Mouse (Mus musculus): ENCODE data around the gene Tor4a.

Tor4a gene

DNA sequence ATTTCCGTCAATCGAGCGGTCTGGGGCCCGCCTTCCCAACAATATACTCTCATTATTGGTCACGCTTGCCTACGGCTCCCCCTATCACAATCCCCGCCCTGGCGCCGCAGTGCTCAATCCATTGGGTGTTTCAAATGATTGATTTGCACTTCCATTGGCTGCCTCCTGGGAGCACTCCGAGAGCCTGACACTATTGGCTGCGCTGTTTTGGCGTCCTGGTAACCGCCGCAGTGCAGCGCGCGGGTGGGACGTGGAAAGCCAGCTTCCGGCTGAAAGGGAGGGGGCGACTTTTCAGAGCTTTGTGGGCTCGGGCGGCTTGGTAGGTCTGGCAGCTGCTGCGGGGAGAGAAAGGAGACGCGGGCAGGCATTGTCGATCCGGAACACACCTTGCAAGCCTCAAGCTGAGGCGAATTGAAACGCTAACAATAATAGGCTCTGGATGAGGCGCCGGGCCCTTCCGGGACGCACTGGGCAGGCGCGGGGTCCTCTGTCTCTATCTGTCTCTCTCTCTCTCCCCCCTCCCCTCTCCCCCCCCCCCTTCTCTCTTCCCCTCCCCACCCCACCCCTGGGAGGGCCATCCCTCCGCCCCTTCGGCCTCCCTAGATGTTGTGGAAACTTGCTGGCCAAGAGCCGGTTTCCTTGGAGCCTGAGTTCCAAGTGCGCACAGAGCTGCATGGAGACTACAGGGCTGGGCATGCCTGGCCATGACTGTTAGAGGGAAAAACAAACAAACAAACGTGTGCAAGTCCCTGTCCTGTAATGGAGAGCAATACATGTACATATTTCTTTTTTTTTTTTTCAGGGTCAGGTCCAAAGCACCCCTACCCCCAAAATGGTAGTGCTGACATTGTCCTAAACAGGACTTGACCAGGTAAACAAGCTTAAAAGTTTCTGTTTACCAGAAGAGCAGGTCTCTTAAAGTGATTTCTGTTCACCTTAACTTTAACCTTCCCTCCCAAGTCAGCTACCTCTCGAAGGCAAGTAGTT lies 28.4 kb upstream of the Tor4a start:
- peak; percentile 99 for DNase-seq (ENCODE audit: low read depth, low spot score)

DNA sequence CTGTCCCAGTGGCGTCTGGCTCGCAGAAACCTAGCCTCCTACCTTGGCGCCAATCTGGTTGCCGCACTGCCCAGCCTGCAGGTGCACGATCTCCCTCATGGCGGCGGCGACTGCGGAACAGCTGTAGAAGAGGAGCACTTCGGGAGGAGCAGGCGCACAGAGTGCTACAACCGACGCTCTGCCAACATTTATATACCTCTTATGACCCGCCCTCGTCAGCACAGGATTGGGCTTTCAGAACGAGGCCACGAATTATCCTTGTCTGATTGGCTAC lies 27.7 kb upstream of the Tor4a start, which contains the start of gene Tubb4b:
Gene Tubb4b (minus strand): TSS at position 211 of the 274 bp plus-strand sequence.
- no peak for DNase-seq (ENCODE audit: low read depth, low spot score)

DNA sequence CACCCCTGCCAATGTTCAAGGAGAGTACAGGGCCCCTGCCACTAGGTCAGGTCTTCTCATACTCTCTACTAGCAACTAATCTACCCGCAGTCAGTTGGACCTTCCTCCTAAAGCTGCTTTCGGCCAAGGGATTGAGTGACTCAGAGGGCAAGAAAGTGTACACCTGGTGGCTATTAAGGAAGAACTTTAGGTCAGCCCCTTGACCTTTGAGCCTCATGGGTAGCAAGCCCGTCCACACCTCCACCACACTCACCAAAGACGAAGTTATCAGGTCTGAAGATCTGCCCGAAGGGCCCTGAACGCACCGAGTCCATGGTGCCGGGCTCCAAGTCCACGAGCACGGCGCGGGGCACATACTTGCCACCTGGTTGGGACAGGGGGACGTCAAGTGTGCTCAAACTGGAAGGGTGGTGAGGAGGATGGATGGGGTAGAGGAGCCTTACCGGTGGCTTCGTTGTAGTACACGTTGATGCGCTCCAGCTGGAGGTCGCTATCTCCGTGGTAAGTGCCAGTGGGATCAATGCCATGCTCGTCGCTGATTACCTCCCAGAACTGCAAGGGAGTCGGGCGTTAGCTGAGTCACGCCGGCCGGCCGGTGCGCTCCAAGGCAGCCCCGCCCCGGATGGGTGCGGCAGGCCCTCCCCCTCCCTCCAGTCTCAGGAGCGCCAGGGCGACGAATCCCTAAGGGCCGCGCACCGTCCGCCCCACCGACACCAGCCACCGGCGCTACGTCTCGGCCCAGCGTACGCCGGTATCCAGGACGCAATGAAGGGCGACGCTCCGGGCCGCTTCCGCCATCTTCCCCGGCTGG lies 27.2 kb upstream of the Tor4a start:
- DNase-seq (ENCODE audit: low read depth, low spot score), result no peak

DNA sequence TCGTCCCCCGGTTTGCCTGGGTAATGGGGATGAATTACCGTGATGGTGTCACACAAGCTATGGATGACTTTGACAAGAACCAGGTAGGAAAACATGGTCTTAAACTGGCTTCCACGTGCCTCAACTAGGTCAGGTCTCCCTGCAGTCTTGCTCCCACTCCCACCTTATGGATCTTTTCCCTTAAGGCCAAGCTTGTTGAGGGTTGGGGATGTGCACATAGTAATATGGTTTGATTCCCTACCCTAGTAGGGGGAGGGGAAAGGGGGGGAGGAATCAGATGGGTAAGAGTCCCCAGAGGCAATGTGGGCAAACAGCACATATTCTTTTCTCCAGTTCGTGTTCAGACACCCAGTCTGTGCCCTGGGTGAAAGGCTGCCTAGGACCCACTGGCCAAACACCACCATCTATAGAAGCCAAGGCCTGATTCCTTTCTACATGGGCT lies 24.7 kb upstream of the Tor4a start:
- no peak for DNase-seq (ENCODE audit: low read depth, low spot score)

DNA sequence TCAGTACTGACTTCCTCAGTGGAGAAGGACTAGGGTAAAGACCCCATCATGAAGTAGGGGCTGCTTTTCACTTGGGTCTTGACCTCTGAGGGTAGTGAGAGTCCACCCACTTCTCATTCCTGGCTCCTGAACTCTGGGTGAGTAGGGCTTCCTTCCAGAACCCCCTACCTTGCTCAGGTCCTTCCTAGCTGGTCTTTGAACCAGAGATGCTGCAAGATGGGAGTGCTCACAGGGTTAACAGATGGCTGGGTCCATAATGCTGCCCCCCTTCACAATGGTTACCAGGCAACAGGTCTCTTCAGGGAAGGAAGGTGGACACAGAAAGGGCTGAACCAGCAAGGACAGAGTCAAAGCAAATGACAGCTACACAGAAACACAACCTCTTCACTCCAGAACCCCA lies 21.8 kb upstream of the Tor4a start, which contains the start of gene Fam166a:
Gene Fam166a (plus strand): TSS at position 301 of the 400 bp plus-strand sequence.
- no peak for DNase-seq (ENCODE audit: low read depth, low spot score)

DNA sequence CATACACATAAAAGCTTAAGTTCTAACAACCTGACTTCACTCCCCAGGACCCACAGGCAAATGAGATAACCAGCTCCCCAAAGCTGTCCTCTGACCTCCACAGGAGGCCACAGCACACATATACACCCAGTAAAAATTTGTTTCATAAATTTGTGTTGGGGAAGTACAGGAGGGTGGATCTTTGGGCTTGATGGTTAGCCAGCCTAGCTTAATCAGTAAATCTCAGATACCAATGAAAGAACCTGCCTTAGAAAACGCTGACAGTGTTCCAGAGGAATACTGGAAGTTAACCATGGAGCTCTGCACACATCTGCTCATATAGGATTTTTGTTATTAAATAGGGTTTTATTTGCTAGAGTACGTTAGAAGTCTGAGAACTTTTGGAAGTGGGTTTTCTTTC lies 21.0 kb upstream of the Tor4a start:
- no peak for DNase-seq (ENCODE audit: low read depth, low spot score)

DNA sequence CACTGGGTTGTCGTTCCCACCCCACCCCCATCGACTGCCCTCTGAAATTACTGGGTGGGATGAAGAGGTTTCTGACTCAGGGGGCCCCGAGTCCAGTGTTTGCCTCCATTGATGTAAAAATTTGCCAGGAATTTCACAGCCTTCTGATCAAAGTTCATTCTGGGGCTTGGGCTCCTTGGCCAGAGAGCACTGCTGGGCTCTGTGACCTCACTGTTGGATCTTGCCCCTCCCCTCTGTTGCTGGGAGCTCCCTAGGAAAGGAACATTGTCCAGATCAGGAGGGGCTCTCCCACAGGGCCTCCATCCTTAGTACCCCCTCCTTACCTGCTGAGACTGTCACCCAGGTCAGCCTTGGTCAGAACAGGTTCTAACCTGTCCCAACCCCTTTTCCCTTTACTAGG lies 17.8 kb upstream of the Tor4a start, which contains the start of gene Stpg3:
Gene Stpg3 (minus strand): TSS at position 194 of the 400 bp plus-strand sequence.
- DNase-seq (ENCODE audit: low read depth, low spot score), result no peak

DNA sequence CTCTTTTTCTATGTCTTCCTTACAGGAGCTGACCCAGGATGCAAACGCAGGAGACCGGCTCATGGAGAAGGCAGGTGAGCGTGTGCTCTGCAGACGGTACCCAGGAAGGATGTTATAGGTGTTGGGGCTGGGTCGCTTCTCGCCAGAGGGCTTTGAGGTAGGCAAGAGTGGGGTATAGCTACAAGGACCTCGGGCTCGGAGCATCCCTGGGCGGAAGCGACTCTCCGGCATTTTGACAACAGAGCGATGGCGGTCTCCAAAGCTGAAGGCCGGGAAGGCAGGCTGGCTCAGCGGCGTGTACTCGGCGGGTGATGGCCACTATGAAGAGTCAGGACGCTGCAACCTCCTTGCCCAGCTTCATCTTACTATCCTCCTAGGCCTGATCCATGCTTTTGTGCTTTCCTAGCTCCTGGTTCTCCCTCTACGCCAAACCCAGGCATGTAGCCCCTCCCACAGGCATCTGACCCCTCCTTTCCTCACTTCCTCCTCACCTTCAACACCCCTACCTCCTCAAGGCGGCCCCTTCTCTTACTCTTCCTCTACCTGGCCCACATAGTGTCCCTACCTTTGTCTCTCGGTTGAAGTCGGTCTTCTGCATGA lies 16.7 kb upstream of the Tor4a start:
- DNase-seq (ENCODE audit: low read depth, low spot score), result no peak

DNA sequence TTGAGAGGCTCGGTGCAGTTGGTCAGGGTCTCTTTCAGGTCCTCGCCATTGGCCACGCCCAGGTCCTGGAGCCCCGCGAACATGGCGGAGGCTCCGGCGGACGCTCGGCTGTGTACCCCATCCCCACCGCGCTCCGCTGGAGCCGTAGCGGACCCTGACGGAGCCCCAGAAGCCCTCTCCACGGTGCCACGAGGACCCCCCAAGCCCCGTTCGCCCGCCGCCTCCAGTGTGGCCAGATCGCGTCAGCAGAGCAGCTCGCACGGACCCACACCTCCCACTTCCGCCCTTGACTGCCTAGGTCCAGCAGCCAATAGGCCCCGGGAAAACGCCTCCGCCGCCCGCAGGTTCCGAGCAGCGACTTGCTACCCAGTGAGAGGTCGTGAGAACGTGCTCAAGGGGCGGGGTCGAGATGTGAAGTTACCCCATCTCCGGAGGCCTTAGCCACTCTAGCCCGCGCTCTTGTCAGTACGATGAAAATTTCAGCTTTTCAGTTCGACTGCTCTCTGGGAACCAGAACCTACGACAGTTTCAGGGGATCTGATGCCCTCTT lies 14.5 kb upstream of the Tor4a start, which contains the start of gene Nelfb:
Gene Nelfb (minus strand): TSS at position 369 of the 550 bp plus-strand sequence.
- peak; percentile 46 for DNase-seq (ENCODE audit: low read depth, low spot score)

DNA sequence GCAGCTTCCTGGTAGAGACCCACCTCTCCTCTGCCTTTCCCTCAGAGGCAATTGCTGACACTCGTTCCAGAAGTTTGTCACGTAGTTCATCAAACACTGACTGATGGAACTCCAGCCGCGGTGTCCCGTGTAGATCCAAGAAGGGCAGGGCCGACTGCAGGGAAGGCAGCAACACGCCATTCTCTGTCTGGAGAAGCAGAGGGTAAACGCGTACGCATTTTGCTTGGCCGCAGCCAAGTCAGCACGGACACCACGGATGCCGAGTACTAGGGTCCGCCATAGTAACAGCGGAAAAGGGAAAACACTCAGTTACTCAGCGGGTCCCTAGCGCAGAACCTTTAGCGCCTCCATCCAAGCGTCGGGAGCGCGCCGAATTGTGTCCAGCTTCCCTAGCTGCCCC lies 14.0 kb upstream of the Tor4a start:
- DNase-seq (ENCODE audit: low read depth, low spot score), result no peak

DNA sequence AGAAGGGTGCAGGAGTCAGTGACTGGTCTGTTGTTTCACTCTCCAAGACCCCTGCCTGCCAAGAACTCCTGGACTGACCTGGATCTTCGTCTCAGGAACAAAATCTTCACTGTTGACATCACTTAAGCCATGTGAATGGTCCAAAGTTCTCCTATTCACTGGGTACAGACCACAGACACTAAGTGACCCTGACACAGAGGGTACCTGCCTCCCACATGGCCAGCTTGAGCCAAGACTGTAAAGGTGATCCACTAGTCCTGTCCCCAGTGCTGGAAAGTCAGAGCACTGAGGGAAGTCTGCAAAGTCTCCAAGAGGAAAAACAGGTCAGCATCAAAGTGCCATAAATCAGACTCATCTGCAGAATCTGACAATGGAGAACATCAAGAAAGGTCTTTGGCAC lies 10.9 kb upstream of the Tor4a start:
- no peak for DNase-seq (ENCODE audit: low read depth, low spot score)

DNA sequence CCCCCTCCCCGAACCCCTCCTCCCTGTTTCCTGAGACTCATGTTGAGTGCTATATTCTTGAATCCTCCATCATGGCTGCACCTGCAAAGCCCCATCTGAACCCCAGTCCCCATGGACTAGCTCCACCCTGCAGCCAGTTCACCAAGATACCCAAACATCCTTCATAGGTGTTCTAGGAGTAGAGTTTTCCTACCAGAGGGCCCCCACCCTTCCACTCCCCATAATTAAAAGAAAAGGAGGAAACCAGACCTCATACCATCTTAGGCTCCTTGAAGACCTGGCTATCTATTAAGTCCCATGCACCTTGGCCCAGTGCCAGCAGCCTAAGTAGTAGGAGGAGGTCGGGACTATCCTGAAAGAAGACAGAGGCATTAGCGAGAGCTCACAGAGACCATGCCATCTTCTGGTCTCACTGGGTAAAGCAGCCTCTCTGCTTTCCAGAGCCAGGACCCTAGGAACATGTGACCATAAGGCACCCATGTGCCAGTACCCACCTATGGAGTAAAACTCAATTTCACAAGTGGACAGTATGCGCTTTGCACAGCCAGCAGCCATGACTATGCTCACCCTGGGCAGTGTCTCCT lies 7.0 kb upstream of the Tor4a start:
- no peak for DNase-seq (ENCODE audit: low read depth, low spot score)

DNA sequence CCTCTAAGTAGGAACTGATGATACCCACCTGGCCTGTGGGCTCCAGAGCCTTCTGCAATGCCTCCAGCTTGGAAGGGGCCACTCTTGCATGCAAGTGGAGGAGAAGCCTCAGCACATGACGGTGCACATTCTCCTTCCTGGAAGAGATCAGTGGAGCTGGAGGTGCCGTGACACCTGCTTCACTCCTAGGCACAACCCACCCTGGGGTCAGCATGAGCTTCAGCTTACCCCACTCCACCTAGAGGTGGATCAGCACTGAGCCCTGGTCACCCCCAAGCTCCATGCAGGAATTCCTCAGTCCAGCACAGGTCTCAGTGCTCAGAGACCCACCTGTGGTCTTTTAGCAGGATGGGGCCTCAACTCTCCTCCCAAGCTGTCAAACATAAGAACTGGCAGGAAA lies 3.9 kb upstream of the Tor4a start:
- DNase-seq (ENCODE audit: low read depth, low spot score), result no peak

DNA sequence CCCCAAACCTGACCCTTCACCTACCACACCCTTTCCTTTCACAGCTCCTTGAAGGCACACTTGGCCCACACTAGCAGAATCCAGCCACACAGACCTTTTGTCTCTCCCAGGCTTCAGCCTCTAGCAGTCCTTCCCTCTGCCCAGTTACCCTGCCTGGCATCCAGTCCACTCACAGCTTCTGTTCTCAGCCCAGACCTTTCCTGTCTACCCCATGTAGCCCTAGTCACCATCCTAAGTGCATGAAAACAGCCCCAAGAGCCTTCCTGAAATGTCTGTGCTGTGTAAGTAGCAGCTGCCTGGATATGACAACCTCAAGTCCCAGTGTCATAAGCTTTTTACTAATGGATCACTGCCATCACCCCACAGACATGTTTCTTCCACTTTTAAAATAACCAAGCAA lies 1.3 kb upstream of the Tor4a start:
- no peak for DNase-seq (ENCODE audit: low read depth, low spot score)

DNA sequence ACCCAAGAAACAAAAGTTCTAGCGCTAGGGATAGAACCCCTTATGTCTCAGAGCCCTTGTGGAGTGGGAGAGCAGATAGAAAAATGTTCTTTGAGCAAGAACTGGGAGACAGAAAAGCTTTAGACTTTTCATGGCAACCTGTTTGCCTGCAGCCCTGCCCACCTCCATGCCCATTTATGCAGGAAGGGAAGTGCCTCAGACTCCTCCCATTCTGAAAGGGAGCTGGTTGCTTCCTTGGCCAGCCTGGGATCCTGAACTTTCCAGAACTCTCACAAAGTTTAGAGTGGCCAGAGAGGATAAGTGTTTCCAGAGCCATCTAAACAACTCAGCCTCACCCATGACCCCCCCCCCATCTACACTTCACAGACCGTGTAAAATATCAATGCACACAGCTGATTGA lies 505 bp upstream of the Tor4a start:
- no peak for DNase-seq (ENCODE audit: low read depth, low spot score)

DNA sequence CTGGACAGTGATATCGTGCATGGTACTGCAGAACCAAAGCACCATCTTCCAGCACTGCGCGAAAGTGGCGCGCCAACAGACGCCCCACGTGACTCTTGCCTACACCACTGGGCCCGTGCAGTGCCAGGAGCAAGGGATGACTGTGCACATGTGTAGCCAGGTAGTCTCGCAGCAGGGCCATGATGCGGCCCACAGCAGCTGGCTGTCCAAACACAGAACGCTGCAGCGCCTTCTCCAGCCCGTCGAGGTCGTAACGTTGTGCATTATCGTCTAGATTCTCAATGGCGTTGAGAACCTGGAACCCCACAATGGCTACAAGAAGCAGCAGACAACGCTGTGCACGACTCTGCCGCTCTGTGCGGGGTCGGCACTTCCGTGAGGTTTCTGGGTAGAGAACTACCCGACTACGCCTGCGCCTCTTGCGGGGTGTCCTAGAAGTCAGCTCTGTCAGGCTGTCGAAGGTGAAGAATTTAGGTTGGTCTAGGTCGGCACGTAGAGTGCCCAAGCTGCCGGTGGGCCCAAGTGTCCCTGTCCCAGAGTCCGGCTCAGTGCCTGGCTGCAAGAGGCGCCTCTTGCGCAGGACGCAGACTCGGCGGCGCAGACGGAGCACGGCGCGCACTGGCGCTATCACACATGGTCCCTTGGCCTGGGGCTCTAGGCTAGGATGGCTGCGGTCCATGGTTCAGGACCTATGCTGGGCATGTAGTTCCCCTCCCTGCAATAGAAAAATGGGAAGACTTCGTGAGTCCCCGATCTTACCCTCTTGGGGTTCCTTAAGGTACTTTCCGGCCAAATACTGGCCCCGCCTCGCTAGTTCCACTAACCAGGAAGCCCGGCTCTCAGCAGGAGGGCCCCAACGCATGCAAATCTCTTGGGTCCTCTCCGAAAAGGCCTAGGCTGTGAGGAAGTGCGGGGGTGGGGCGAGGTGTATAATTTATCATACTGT lies 1.2 kb downstream of the Tor4a start:
- no peak for DNase-seq (ENCODE audit: low read depth, low spot score)

DNA sequence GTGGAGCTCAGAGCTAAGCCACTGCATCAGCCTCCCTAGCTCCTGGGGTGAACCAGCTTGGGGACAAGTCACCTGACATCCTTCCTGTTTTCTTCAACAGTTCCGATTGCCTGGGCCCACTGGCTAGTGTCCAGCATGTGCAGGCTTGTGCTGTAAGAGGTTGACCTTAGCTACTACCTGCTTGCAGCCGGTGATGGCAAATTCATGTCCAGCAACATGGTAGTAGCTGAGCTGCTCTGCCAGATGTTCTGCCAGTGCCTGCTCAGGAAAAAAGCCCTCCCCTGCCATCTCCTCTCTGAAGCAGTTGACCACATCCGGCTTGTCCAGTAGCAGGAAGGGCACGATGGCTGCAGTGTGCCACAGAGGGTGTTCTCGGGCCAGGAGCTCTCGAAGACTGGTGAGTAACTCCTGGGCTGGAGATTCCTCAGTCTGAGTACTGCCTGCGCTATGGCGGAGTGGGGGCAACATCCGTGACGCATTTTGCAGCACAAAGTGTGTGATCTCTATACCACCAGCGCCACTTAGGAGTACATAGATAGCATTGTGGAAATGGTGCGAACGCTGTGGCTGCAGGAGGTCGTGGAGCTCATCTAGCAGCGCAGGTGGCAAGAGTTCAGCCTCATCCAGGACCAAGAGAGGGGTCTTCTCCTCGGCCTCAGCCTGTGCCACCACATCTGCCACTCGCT lies 2.1 kb downstream of the Tor4a start:
- no peak for DNase-seq (ENCODE audit: low read depth, low spot score)

DNA sequence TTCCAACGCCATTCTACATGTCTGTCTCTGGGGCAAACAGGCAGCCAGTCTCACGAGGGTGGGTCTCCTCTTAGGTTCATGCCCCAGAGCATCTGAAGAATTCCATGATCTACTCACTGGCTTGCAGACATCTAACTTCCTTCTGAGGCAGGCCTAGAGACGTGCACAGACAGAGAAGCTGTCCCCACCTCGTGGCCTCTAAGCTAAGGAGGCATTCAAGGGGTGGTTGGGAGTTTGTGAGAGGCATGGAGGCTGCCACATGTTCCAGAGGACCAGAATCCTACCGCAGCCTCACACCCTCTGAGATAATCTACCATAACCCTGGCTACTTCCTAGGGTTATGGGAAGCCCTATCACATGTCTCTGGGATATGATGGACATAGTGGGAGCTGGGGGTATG lies 2.7 kb downstream of the Tor4a start:
- DNase-seq (ENCODE audit: low read depth, low spot score), result no peak

DNA sequence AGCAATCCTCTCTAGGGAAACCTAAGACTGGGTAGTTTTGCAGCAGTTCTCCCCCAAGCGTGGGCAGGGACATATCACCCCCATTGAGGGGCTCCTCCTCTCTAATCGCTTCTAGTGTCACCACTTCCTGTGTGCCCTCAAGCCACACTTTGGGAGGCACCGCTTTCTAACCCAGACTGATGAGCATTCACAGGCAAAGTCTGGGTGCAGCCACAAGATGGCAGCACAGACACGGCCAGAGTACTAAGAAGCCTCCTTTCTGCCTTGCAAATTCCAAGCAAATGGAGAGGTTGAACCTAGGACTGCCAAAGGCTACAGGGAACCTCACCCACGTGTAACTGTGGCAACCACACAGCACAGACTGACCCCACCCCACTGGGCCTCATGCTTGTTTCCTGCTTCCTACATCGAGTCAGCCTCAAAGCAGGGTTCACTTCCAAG lies 3.3 kb downstream of the Tor4a start:
- DNase-seq (ENCODE audit: low read depth, low spot score), result no peak

DNA sequence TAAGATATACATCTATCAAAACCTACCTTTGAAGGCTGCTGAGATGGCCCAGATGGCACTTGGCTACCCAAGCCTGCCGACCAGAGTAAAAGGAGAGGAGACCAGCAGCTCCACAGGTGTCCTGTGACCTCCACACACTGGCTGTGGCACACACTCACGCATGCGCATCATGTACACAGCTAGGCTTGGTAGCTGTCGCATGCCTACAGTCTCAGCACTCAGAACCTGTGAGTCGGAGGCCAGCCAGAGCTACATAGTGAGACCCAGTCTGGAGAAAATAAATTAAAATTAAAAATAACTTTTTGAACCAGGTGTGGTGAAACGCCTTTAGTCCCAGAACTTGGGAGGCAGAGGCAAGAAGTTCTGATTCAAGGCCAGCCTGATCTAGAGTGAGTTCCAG lies 8.8 kb downstream of the Tor4a start:
- no peak for DNase-seq (ENCODE audit: low read depth, low spot score)

Measured in brain, embryonic 18.5 days (tissue).